Mouse (Mus musculus) macrophage (primary cell): Measurements from ENCODE around the gene Glo1. TPM values are rescaled to one million over a fixed set of nuclear protein-coding genes. Genes with fewer than 3 reads are reported as not detected.
A peak's percentile ranks its signal among the peaks of the same experiment; 100 is the strongest.
"Not testable (repeated sequence)": the region's sequence is repeated elsewhere in the genome, so short reads cannot be mapped to it uniquely, and the experiment has no call there.

Source experiments
- H3K27ac ChIP-seq: fragments of 350-480 bp; formaldehyde crosslinking; 2 replicates; pipeline ENCODE4 v1.9.0; 2021
- H3K36me3 ChIP-seq: fragments of 350-480 bp; formaldehyde crosslinking; 2 replicates; pipeline ENCODE4 v1.9.0; 2021; ENCODE audit errors: inconsistent target
- H3K4me3 ChIP-seq: fragments of 350-480 bp; formaldehyde crosslinking; 2 replicates; pipeline ENCODE4 v1.9.0; 2021; ENCODE audit errors: inconsistent target
- H3K79me2 ChIP-seq: fragments of 350-480 bp; formaldehyde crosslinking; 2 replicates; pipeline ENCODE4 v1.9.0; 2021; ENCODE audit errors: inconsistent target
- WGBS: methylation state at CpG from one replicate; pipeline ENCODE4 v1.1.7; 2026; ENCODE audit warnings: inconsistent platforms; ENCODE audit not compliant: missing documents; 5-methylcytosine and 5-hydroxymethylcytosine counted together
- polyA plus RNA-seq: library from polyadenylated mRNA; stranded (reverse); fragments of 250-400 nt; gene quantifications from 3 replicates; pipeline ENCODE4 v1.2.4, GENCODE M21; 2018; ENCODE audit warnings: inconsistent platforms

The Glo1 gene
- polyA plus RNA-seq, 1 experiment from 2014 or later = 39.2 TPM

DNA sequence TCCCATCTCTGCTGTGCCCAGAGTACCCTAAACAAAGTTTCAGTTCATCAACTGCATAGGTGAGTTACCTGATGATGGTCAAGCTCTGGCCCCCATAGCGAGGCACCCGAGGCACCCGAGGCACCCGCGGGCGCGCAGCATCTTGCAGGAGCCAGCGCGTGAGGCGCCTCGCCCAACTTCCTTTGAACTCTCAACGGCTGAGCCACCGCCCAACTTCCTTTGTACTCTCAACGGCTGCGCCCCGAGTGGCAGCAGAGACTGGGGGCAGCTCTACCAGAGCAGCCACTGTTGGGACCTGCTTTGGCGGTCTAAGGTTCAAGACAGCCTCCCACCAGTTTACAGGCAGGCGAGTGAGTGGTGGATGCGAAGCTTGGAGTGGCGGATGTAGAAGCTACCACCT is 2.5 kb downstream of the Glo1 start, which contains the start of gene Dnah8:
TSS of gene Dnah8 (plus strand) at position 223 of the 400 bp plus-strand sequence.
- H3K36me3 ChIP-seq, H3K79me2 ChIP-seq, H3K27ac ChIP-seq, H3K4me3 ChIP-seq: not testable (repeated sequence)
- no CpG with 5 or more reads among the region's 20 CpGs for WGBS

GRCm38 (mm10) chr17:30623200-30623599 is 3.5 kb downstream of the Glo1 start:
- Histone ChIP-seq H3K4me3 (no peak overlapping the region), H3K36me3 (no peaks in the 10 kb centered on the region), H3K27ac (no peak overlapping the region), H3K79me2 (no peaks in the 10 kb centered on the region)
- WGBS = 83% methylated on average over 3 of the region's 3 CpGs

DNA sequence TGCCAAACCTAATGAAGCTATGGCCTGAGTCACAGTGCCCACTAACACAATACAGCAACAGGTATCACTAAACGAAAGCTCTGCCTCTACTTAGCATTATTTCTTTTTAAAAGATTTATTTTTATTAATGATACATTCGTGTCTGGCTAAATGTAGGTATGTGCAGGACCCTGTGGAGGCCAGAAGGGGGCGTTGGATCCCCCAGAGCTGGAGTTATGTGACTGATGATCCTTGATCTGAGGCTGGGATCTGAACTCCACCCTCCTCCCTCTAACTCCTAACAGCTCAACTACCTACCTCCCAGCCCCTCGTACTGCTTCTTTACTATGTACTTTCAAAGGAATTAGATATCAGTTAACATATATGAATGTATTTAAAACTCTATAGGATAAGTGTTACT is 5.2 kb downstream of the Glo1 start:
- no peaks in the 10 kb centered on the region for H3K36me3 ChIP-seq
- no peak overlapping the region for H3K27ac ChIP-seq
- H3K79me2 ChIP-seq = no peaks in the 10 kb centered on the region
- 81% methylated on average over 4 of the region's 4 CpGs for WGBS
- no peak overlapping the region for H3K4me3 ChIP-seq

DNA sequence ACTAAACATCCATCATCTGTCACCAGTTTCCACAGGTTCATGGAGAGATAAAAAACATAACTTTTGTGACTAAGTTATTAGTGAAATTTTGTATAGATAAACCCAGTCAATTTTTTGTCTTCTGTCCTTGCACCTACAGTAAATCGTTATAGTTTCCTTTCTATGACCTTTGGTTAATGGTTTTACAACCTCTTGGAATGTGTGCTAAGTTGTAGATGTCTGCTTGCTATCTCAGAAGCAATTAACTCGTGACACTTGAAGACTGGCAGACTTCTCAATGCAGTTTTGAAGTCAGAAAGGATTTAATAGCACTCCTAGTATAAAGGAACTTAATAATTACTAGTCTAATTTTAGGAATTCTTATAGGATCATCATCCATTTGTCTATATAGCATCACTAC is 6.1 kb downstream of the Glo1 start:
- WGBS = 66% methylated on average over 2 of the region's 2 CpGs
- no peak overlapping the region for H3K4me3 ChIP-seq
- no peak overlapping the region for H3K27ac ChIP-seq
- no peaks in the 10 kb centered on the region for H3K79me2 ChIP-seq
- H3K36me3 ChIP-seq = no peaks in the 10 kb centered on the region

- Histone ChIP-seq H3K4me3 (no peak overlapping the region), H3K27ac (no peak overlapping the region), H3K79me2 (no peaks in the 10 kb centered on the region), H3K36me3 (no peaks in the 10 kb centered on the region)
- WGBS = 70% methylated on average over 2 of the region's 2 CpGs
Observed at GRCm38 (mm10) chr17:30619153-30619552, 7.5 kb downstream of the Glo1 start.

- Histone ChIP-seq H3K4me3 (no peak overlapping the region), H3K36me3 (no peaks in the 10 kb centered on the region), H3K79me2 (no peaks in the 10 kb centered on the region), H3K27ac (no peak overlapping the region)
- WGBS = 85% methylated on average over 3 of the region's 3 CpGs
Observed at GRCm38 (mm10) chr17:30618136-30618891, 8.4 kb downstream of the Glo1 start.

- 93% methylated on average over 5 of the region's 5 CpGs for WGBS
- Histone ChIP-seq H3K27ac (no peak overlapping the region), H3K36me3 (no peaks in the 10 kb centered on the region), H3K79me2 (peaks cover 6% of the 10 kb centered on the region; the same call in 1 of the 2 replicates), H3K4me3 (no peak overlapping the region)
Observed at GRCm38 (mm10) chr17:30616203-30616602, 10.5 kb downstream of the Glo1 start.

GRCm38 (mm10) chr17:30613350-30613749 is 13.3 kb downstream of the Glo1 start:
- no peak overlapping the region for H3K27ac ChIP-seq
- H3K79me2 ChIP-seq = peaks cover 7% of the 10 kb centered on the region; the same call in 1 of the 2 replicates
- H3K4me3 ChIP-seq = no peak overlapping the region
- H3K36me3 ChIP-seq = no peaks in the 10 kb centered on the region

DNA sequence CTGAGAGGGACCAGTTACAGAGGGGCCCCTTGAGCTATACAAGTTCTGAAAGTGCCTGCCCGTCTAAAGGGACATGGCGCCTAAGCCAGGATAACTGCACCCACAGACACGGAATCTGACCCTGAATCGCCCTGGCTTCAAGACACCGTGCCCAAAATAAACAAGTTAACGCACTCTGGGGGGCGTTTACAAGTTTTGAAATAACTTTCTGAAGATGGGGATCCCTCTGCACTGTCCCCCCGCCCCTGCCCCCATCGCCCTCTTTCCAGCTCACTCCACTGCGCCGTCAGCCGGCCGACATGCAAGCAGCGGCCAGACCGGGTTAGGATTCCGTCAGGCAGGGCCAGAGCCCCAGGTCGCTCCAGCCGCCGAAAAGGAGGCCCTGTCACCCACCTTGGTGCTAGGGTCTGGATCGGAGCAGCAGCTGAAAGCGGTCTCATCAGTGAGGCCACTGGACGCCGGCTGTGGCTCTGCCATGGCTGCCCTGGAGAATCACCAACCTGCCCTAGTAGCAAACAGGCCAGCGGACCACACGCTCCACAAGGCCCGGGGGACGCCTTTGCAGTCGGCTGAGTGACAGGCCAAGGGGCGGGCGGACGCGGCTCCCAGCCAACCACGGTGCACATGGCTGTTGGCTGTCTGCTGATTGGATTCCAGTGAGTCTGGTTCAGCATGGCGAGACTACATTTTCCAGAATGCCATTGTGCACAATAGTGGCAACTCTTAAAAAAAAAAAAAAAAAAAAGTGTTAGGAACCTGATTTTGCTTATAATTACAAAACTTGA is 14.4 kb downstream of the Glo1 start:
- under 1% methylated on average over 32 of the region's 34 CpGs for WGBS

GRCm38 (mm10) chr17:30611221-30612074 is 15.2 kb downstream of the Glo1 start:
- Histone ChIP-seq H3K27ac (peak overlapping the region; percentile 29), H3K4me3 (peak overlapping the region; percentile 76), H3K36me3 (no peaks in the 10 kb centered on the region), H3K79me2 (peaks cover 7% of the 10 kb centered on the region; the same call in 1 of the 2 replicates)
- 27% methylated on average over 18 of the region's 18 CpGs for WGBS

More for the DNA sequence above, 14.4 kb downstream of the Glo1 start:
- Histone ChIP-seq H3K27ac (peak overlapping the region; percentile 29), H3K36me3 (no peaks in the 10 kb centered on the region), H3K79me2 (peaks cover 7% of the 10 kb centered on the region; the same call in 1 of the 2 replicates), H3K4me3 (peak overlapping the region; percentile 76)

DNA sequence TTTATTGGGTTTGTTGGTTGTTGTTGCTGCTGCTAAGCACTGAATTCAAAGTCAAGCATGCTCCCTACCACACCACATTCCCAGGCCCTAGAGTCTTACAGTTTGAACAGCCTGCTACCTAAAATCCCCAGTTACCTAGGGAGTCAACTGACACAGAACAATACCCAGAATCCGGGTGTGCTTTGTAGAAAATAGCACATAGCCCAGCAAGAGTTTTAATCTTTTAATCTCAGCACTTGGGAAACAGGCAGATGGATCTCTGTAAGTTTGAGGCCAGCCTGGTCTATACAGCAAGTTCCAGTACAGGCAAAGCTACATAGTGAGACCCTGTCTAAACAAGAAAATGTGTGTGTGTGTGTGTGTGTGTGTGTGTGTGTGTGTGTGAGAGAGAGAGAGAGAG is 15.9 kb downstream of the Glo1 start:
- no peaks in the 10 kb centered on the region for H3K36me3 ChIP-seq
- H3K79me2 ChIP-seq = peaks cover 7% of the 10 kb centered on the region; the same call in 1 of the 2 replicates
- WGBS = 100% methylated on average over 1 of the region's 1 CpGs
- H3K27ac ChIP-seq = no peak overlapping the region
- H3K4me3 ChIP-seq = no peak overlapping the region

DNA sequence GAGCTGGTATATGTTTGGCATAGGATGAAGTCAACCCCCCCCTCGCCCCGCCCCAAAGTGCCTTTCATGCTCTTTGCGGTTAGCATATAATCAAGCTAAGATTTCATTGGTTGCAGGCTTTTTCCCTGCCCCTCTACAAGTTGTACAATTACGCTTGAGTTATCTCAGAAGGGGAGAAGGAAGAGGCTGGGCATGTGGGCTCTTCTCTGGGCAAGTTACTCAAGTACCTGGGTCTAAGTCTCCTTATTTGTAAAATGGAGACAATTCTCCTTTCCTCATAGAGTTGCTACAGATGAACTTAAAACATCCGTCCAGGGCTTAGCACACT is 16.7 kb downstream of the Glo1 start:
- Histone ChIP-seq H3K4me3 (no peak overlapping the region), H3K36me3 (no peaks in the 10 kb centered on the region), H3K27ac (no peak overlapping the region), H3K79me2 (peaks cover 7% of the 10 kb centered on the region; the same call in 1 of the 2 replicates)
- WGBS = 95% methylated on average over 5 of the region's 5 CpGs

- H3K27ac ChIP-seq = no peak overlapping the region
- H3K79me2 ChIP-seq = peaks cover 7% of the 10 kb centered on the region; the same call in 1 of the 2 replicates
- no peaks in the 10 kb centered on the region for H3K36me3 ChIP-seq
- H3K4me3 ChIP-seq = no peak overlapping the region
- 87% methylated on average over 16 of the region's 16 CpGs for WGBS
Observed at GRCm38 (mm10) chr17:30609305-30609979, 17.2 kb downstream of the Glo1 start.

- Histone ChIP-seq H3K36me3 (peaks cover 6% of the 10 kb centered on the region; the same call in 1 of the 2 replicates), H3K27ac (no peak overlapping the region), H3K79me2 (peaks cover 7% of the 10 kb centered on the region; the same call in 1 of the 2 replicates), H3K4me3 (no peak overlapping the region)
- 89% methylated on average over 8 of the region's 8 CpGs for WGBS
Observed at GRCm38 (mm10) chr17:30607909-30608495, 18.7 kb downstream of the Glo1 start.
